Mouse (Mus musculus) erythroblast, embryonic 14.5 days (primary cell): ENCODE results near the gene Ttc39b. TPM values are rescaled to one million over a fixed set of nuclear protein-coding genes. Genes with fewer than 3 reads are reported as not detected.

Source experiments
- H3K27me3 ChIP-seq: 2 replicates; pipeline ENCODE4 v1.6.1; 2012; ENCODE audit warnings: inconsistent platforms; ENCODE audit not compliant: control insufficient read depth
- H3K36me3 ChIP-seq: 2 replicates; pipeline ENCODE4 v1.6.1; 2012; ENCODE audit warnings: mild to moderate bottlenecking, inconsistent platforms; ENCODE audit not compliant: control insufficient read depth
- H3K4me1 ChIP-seq: 2 replicates; pipeline ENCODE4 v1.6.1; 2012; ENCODE audit warnings: inconsistent platforms; ENCODE audit not compliant: control insufficient read depth
- H3K4me3 ChIP-seq: replicated peaks from 2 replicates; pipeline ENCODE3; 2012; ENCODE audit warnings: moderate library complexity, mild to moderate bottlenecking, inconsistent platforms
- H3K9me3 ChIP-seq: 2 replicates; pipeline ENCODE4 v1.6.1; 2012; ENCODE audit warnings: low read length, inconsistent platforms, mixed read lengths; ENCODE audit not compliant: control insufficient read depth
- GATA1 ChIP-seq: IDR thresholded peaks from 2 replicates; pipeline ENCODE4 v1.6.1; 2012; ENCODE audit warnings: low read length, inconsistent platforms, mixed read lengths
- TAL1 ChIP-seq: IDR thresholded peaks from 3 replicates; pipeline ENCODE4 v1.6.1; 2012; ENCODE audit warnings: low read length, inconsistent platforms, mixed read lengths
- polyA plus RNA-seq: library from polyadenylated mRNA; stranded (reverse); fragments of >175 nt; gene quantifications from 2 replicates; pipeline ENCODE4 v1.2.3, GENCODE M21; 2012

Gene Ttc39b
- polyA plus RNA-seq, 1 experiment, result under 0.01 TPM

DNA sequence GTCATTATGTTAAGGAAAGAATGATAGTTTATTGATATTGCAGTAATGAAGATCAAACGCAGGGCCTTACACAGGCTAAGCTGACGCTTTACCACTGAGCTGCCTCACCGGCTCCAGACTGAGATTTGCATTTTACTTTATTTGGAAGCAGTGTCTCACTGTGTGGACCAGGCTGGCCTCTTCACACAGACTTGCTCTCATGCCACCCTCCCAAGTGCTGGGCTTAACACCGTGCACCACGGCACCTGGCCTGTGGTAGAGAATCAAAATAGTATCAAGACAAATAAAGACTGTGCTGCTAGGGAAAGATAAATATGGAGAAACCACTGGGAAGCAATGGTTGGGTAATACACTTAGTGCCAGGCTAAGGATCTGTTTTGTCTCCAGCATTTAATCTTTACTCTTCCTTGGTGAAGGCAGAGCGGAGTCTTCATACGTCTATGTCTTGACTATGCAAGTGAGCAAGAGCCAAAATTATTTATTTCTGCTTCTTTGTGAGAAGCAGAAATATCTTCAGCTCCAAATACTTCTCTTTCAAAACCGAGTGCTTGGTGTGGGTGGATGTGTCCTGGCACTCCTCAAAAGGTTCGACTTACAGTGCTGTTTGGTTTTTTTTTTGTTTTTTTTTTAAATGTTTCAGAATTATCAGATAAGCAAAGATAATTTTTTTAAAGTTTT, 19.2 kb upstream of the Ttc39b start:
- no peaks in the 10 kb centered on the region for H3K36me3 ChIP-seq
- no peaks in the 10 kb centered on the region for H3K9me3 ChIP-seq
- H3K4me3 ChIP-seq, result no peak overlapping the region
- H3K4me1 ChIP-seq, result no peaks in the 10 kb centered on the region
- no peak for TF ChIP-seq GATA1
- TF ChIP-seq TAL1, result no peak
- H3K27me3 ChIP-seq, result no peaks in the 10 kb centered on the region

DNA sequence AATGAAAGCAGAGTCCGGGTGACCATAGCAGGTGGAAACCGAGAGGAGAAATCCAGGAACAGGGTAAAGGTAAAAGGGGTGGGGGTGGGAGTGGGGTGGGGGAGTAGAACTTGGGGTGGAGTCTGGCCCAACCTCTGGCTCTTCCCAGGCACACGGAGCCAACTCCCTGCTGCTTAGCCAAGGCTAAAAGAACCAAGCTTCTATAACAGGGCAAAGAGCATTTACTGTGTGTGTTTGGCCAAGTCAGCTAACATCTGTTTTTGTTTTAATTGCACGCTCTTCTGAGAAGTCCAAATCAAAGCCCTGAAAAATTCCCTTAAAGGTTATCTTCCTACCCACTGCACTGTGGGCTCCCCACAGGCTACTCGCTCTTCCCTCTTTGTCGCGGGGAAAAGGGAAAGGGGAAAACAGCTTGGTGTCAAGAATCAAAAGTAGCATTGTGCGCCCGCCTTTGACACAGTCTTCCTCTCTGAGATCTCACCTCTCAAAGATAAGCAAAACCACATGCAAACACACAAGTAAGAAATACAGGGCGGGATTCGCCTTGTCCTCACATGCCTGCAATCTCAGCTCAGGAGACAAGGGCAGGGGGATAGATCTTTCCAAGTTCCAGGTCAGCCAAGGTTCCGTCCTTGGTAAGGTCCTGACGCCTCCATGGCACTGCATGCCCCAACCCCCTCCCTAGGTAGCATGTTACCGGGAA, 18.4 kb upstream of the Ttc39b start:
- no peaks in the 10 kb centered on the region for H3K27me3 ChIP-seq
- no peak overlapping the region for H3K4me3 ChIP-seq
- H3K36me3 ChIP-seq, result no peaks in the 10 kb centered on the region
- no peaks in the 10 kb centered on the region for H3K4me1 ChIP-seq
- TF ChIP-seq GATA1, result no peak
- TF ChIP-seq TAL1, result no peak
- no peaks in the 10 kb centered on the region for H3K9me3 ChIP-seq

DNA sequence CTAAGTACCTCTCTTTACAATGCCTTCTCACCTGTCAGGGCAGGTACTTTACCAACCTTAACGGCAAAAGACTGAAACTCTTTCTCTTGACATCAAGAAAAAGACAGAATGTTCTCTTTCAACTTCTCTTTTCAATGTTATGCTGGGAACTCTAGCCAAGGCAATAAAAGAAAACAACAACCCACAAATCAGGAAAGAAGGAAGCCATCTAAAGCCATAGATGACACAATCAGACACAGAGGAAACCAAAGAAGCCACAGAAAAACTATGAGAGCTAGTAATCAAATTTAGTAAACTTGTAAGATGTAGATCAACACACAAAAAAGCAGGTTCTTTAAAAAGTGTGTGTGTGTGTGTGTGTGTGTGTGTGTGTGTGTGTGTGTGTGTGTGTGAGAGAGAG, 15.3 kb upstream of the Ttc39b start:
- TF ChIP-seq TAL1 (no peak), GATA1 (no peak)
- Histone ChIP-seq H3K27me3 (no peaks in the 10 kb centered on the region), H3K36me3 (no peaks in the 10 kb centered on the region), H3K4me3 (no peak overlapping the region), H3K4me1 (no peaks in the 10 kb centered on the region), H3K9me3 (no peaks in the 10 kb centered on the region)

DNA sequence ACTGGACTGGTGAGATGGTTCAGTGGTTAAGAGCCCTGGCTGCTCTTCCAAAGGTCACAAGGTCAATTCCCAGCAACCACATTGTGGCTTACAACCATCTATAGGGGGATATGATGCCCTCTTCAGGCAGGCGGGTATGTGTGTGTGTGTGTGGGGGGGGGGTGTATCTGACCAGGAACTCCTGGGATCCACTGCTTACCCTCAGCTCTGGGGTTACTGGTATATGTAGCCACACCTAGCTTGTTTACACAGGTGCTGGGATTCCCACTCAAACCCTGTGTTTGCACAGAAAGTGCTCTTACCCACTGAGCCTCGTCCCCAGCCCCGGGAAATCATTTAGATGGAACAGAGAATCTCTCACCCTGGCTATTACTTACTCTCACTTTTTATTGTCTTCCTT, 13.7 kb upstream of the Ttc39b start:
- Histone ChIP-seq H3K4me3 (no peak overlapping the region), H3K36me3 (no peaks in the 10 kb centered on the region), H3K9me3 (no peaks in the 10 kb centered on the region), H3K4me1 (no peaks in the 10 kb centered on the region), H3K27me3 (no peaks in the 10 kb centered on the region)
- TF ChIP-seq TAL1, result no peak
- TF ChIP-seq GATA1, result no peak

DNA sequence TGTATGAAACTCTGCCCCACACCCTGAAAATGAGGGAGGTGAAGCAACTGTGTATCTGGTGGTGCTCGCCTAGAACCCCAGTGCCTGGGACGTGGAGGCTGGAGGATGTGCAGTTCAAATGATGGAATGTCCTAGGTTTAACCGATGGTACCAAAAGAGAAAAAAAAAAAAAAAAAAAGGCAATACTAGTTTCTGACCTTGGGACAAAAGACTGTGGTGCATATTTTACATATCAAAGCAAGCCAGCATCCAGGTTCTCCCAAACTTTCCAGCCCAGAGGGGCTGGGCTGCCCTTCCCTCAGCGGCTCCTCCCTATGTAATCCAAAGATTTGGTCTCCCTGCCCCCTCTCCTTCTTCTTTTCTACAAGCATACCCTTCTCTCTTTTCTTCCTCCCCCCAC, 6.3 kb upstream of the Ttc39b start:
- Histone ChIP-seq H3K36me3 (no peaks in the 10 kb centered on the region), H3K4me1 (peaks cover 2% of the 10 kb centered on the region; the same call in 1 of the 2 replicates), H3K27me3 (peaks cover 14% of the 10 kb centered on the region), H3K4me3 (no peak overlapping the region), H3K9me3 (no peaks in the 10 kb centered on the region)
- TF ChIP-seq TAL1 (no peak), GATA1 (no peak)

DNA sequence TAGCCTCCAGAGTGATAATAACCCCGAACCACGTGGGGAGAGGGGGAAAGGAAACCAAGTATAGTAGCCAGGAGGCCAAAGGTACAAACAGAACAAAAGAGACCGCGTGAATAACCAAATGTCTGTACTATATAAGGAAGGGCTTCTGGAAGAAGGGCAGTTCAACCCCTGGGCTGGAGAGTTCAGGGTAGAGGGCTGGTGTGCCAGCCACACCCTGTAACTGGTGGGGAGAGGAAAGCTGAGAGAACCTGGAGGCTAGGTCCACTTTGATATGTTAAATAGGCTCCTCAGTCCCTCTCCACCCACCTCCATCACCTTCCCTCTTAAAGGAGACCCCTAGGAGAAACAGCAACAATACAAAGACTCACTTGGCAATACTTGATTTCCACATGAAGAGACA, 5.6 kb upstream of the Ttc39b start:
- no peak for TF ChIP-seq GATA1
- TF ChIP-seq TAL1, result no peak
- H3K4me1 ChIP-seq, result peaks cover 2% of the 10 kb centered on the region; the same call in 1 of the 2 replicates
- no peaks in the 10 kb centered on the region for H3K36me3 ChIP-seq
- no peaks in the 10 kb centered on the region for H3K9me3 ChIP-seq
- peaks cover 20% of the 10 kb centered on the region for H3K27me3 ChIP-seq
- H3K4me3 ChIP-seq, result no peak overlapping the region

DNA sequence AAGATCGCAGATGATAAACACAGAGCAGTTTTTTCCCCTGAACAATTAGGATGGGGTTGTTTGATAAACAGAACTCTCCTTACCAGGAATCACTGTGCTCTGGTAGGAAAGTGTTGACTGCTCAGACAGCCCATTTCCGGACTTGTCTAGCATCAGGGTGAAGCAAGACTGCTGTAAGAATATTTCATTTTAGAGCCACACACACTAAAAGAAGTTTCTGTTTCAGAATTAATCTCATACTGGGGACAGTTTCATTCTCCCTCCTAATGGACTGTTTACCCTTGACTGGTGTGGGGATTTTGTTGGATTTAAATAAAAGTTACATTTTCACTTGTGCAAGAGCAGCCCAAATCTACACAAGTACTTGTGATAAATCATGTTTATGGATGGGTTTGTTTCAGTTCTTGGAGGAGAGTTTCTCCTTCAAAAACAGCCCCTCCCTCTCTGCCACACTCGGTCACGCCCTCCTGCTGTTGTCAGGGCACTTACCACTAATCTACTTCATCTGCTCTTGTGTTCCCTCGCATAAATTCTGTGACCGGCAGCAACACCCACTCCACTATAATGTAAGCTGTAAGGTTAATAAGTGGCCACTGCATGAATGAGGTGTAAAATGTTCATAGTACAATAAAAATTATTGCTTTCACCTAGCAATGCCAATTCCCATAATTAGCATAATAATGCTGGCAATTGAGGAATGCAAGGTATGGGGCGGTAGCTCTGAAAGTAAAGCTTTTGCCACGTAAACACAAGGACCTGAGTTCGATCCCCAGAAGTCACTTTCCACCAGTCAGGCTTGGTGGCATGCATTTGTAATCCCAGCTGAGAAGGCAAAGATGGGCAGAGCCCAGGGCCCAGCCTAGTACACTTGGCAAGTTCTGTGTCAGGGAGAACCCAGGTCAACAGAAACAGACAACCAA, 4.2 kb upstream of the Ttc39b start:
- peaks cover 15% of the 10 kb centered on the region for H3K4me1 ChIP-seq
- H3K36me3 ChIP-seq, result no peaks in the 10 kb centered on the region
- TF ChIP-seq GATA1 (no peak), TAL1 (no peak)
- H3K9me3 ChIP-seq, result no peaks in the 10 kb centered on the region
- H3K4me3 ChIP-seq, result no peak overlapping the region
- H3K27me3 ChIP-seq, result peaks cover 33% of the 10 kb centered on the region

DNA sequence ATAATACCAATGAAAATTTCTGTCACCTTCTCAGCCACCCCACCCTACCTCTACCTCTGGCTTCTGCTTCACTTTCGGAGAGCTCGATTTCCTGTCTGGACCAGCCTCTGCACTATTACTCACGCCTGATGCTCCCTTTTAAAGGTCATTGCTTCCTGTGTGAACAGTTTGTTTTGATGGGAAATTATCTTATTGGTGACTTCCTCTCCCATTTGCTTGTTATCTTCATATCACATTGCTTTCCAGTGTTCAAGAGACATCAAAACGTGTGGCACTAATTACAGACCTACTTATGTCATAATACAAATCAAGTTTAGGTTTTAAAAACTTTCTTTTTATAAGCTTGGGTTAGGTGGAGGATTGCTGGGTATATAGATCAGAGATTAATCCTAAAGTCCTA, 3.5 kb upstream of the Ttc39b start:
- H3K9me3 ChIP-seq, result no peaks in the 10 kb centered on the region
- no peak overlapping the region for H3K4me3 ChIP-seq
- no peak for TF ChIP-seq TAL1
- no peak for TF ChIP-seq GATA1
- H3K27me3 ChIP-seq, result peaks cover 41% of the 10 kb centered on the region
- no peaks in the 10 kb centered on the region for H3K36me3 ChIP-seq
- H3K4me1 ChIP-seq, result peaks cover 16% of the 10 kb centered on the region

DNA sequence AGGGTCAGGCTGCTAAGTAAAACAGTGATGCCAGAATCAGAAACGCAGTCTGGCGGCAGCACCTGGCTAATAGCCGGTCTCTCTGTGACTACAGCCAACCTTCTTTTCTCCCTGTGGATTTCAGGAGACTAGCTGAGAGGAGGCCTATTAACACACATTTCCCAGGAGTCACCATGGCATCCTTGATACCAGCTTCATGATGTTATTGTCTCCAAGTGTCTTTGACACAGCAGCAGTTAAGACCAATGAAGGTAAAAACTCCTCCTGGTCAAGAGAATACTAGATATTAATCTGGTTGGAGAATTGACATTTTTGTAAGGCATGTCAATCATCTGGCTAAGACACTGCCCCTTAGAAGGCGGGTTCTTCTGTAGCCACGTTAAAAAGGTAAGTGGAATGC, 1.3 kb upstream of the Ttc39b start:
- H3K27me3 ChIP-seq, result peaks cover 53% of the 10 kb centered on the region
- TF ChIP-seq TAL1 (no peak), GATA1 (no peak)
- H3K36me3 ChIP-seq, result no peaks in the 10 kb centered on the region
- H3K9me3 ChIP-seq, result no peaks in the 10 kb centered on the region
- no peak overlapping the region for H3K4me3 ChIP-seq
- H3K4me1 ChIP-seq, result peaks cover 16% of the 10 kb centered on the region
